Mouse (Mus musculus): ENCODE data around the gene Trip10. TPM values are rescaled to one million over a fixed set of nuclear protein-coding genes. Genes with fewer than 3 reads are reported as not detected.

Gene Trip10
- polyA plus RNA-seq, 1 experiment from 2014 or later = 32.3 TPM

DNA sequence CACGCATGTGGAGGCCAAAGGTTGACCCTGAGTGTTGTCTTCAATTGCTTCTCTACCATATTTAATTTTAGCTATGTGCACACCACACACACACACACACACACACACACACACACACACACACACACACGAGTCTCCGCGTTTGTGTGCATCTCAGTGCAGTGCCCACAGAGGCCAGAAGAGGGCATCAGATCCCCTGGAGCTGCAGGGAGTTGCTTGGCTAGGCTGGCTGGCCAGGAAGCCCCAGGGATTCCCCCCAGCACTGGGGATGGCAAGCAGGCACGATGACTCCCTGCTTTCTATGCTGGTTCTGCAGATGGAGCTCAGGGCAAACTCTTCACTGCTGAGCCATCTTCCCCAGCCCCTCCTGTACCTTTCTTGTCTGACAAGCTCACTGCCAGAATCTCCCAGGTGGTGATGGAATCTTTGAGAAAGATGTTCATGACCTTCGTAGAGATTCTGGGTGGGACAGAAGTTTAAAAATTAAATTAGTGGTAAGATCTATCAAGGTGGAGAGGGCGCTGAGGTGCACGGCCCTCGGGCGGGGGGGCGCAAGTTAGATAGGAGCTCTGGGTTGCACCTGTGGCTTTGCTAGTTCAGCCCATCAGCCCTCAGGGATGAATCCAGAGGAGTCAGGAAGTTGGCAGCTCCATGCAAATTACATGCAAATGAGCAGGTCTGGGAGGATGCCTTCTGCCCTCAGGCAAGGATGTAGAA, 29.9 kb upstream of the Trip10 start:
- H3K4me2 ChIP-seq (ENCODE audit: low read depth, low read length) = no peak overlapping the region
- no peaks in the 10 kb centered on the region for H3K9me3 ChIP-seq (ENCODE audit: control insufficient read depth, low read length)
- no peak overlapping the region for H3K9ac ChIP-seq (ENCODE audit: low read depth, low read length)
- H3K27me3 ChIP-seq (replicated peaks; ENCODE audit: control insufficient read depth, insufficient read depth, low read length) = 0 out of 2 replicates have a peak, but pooled peaks cover 2% of the 10 kb centered on the region
- H3K4me1 ChIP-seq (ENCODE audit: control insufficient read depth, insufficient read depth, low read length) = no peaks in the 10 kb centered on the region
- no peaks in the 10 kb centered on the region for H3K36me3 ChIP-seq (ENCODE audit: control insufficient read depth, insufficient read depth, low read length)
- peak; percentile 35 for DNase-seq (ENCODE audit: low spot score)
- ATAC-seq (ENCODE audit: low read depth) = no peak
- H3K4me3 ChIP-seq (ENCODE audit: low read depth, low read length) = no peak overlapping the region
- no peak overlapping the region for H3K27ac ChIP-seq (replicated peaks; ENCODE audit: low read depth, low read length)
- 18% methylated on average over 11 of the region's 11 CpGs for WGBS

DNA sequence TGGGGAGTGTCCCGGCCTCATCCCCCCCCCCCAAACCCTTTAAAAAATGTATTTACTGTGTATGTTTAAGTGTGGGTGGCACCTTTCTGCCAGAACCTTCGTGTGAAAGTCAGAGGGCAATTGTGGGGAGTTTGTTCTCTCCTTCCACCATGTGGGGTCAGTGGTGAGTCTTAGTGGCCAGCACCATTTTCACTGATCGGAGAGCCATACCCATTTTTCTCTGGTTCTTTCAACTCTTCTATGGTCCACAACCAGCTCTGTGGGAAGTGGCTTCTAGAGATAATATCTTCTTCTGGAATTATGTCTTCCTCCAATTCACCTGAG, 29.4 kb upstream of the Trip10 start:
- ATAC-seq (ENCODE audit: low read depth) = no peak

DNA sequence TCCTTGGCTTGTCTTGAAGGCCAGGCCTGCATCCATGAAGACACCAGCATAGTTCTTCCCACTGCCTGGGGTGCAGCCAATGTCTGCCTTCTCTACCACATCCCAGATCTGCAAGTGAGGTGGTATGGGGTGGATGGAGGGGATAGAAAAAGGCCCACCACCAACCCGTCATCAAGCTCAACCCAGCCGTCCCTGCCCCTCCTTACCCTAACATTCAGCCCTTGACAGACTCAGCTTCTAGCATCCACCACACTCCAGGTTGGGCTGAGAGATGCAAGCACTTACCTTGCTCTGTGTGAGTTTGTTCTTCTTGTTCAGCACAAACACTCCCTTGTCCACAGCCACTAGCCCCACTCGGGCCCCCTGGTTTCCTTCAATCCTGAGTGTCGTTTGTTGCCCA, 27.3 kb upstream of the Trip10 start:
- Histone ChIP-seq H3K4me1 (ENCODE audit: control insufficient read depth, insufficient read depth, low read length) (no peaks in the 10 kb centered on the region), H3K27me3 (replicated peaks; ENCODE audit: control insufficient read depth, insufficient read depth, low read length) (peaks cover 5% of the 10 kb centered on the region; the same call in 1 of the 2 replicates), H3K4me2 (ENCODE audit: low read depth, low read length) (no peak overlapping the region), H3K9me3 (ENCODE audit: control insufficient read depth, low read length) (no peaks in the 10 kb centered on the region), H3K9ac (ENCODE audit: low read depth, low read length) (no peak overlapping the region), H3K36me3 (ENCODE audit: control insufficient read depth, insufficient read depth, low read length) (no peaks in the 10 kb centered on the region), H3K27ac (replicated peaks; ENCODE audit: low read depth, low read length) (no peak overlapping the region), H3K4me3 (ENCODE audit: low read depth, low read length) (no peak overlapping the region)
- DNase-seq (ENCODE audit: low spot score) (no peak), ATAC-seq (ENCODE audit: low read depth) (no peak)
- WGBS = 74% methylated on average over 4 of the region's 4 CpGs

More for the DNA sequence above, 29.4 kb upstream of the Trip10 start:
- no peak for DNase-seq (ENCODE audit: low spot score)
- Histone ChIP-seq H3K9ac (ENCODE audit: low read depth, low read length) (no peak overlapping the region), H3K27me3 (replicated peaks; ENCODE audit: control insufficient read depth, insufficient read depth, low read length) (peaks cover 4% of the 10 kb centered on the region; the same call in 1 of the 2 replicates), H3K9me3 (ENCODE audit: control insufficient read depth, low read length) (no peaks in the 10 kb centered on the region), H3K4me1 (ENCODE audit: control insufficient read depth, insufficient read depth, low read length) (no peaks in the 10 kb centered on the region), H3K36me3 (ENCODE audit: control insufficient read depth, insufficient read depth, low read length) (no peaks in the 10 kb centered on the region), H3K27ac (replicated peaks; ENCODE audit: low read depth, low read length) (no peak overlapping the region), H3K4me2 (ENCODE audit: low read depth, low read length) (no peak overlapping the region), H3K4me3 (ENCODE audit: low read depth, low read length) (no peak overlapping the region)
- 23% methylated on average over 3 of the region's 3 CpGs for WGBS

DNA sequence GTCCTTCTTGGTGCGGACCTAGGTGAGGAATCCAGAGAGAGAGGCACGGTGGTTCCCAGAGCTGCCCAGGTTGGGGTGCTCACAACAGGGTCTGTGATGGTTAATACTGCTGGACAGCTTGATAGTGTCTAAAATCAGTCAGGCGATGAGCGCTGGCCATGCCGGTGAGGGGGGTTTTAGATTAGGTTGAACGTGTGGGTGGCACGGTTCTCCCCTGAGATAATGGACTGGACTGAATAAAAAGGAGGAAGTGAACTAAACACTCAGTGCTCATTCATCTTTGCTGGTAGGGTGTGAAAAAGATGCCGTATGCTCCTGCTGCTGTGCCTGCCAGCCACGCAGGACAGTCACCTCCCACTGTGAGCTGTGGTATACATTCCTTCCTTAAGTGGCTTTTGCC, 25.9 kb upstream of the Trip10 start:
- Histone ChIP-seq H3K27ac (replicated peaks; ENCODE audit: low read depth, low read length) (no peak overlapping the region), H3K27me3 (replicated peaks; ENCODE audit: control insufficient read depth, insufficient read depth, low read length) (peaks cover 5% of the 10 kb centered on the region; the same call in 1 of the 2 replicates), H3K9ac (ENCODE audit: low read depth, low read length) (no peak overlapping the region), H3K9me3 (ENCODE audit: control insufficient read depth, low read length) (no peaks in the 10 kb centered on the region), H3K4me1 (ENCODE audit: control insufficient read depth, insufficient read depth, low read length) (no peaks in the 10 kb centered on the region), H3K4me3 (ENCODE audit: low read depth, low read length) (no peak overlapping the region), H3K4me2 (ENCODE audit: low read depth, low read length) (no peak overlapping the region), H3K36me3 (ENCODE audit: control insufficient read depth, insufficient read depth, low read length) (no peaks in the 10 kb centered on the region)
- 77% methylated on average over 9 of the region's 9 CpGs for WGBS
- ATAC-seq (ENCODE audit: low read depth) = no peak
- no peak for DNase-seq (ENCODE audit: low spot score)

DNA sequence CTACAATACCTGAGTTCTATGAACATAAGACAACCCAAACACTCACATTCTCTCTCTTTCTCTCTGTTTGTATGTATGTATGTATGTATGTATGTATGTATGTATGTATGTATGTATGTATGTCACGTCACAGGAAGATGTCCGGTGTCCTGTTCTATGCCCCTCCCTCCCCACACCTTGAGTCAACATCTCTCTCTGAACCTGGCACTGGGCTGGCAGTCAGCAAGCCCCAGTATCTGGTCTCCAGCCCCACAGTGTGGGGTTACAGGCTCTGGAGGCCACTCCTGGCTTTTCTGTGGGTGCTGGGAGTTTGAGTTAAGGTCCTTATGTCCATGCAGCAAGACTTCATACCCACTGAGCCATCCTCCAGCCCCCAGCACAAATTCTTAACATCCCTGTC, 21.8 kb upstream of the Trip10 start:
- H3K27ac ChIP-seq (replicated peaks; ENCODE audit: low read depth, low read length) = no peak overlapping the region
- WGBS = 88% methylated on average over 2 of the region's 2 CpGs
- no peak for ATAC-seq (ENCODE audit: low read depth)
- no peaks in the 10 kb centered on the region for H3K4me1 ChIP-seq (ENCODE audit: control insufficient read depth, insufficient read depth, low read length)
- no peak overlapping the region for H3K4me2 ChIP-seq (ENCODE audit: low read depth, low read length)
- H3K27me3 ChIP-seq (replicated peaks; ENCODE audit: control insufficient read depth, insufficient read depth, low read length) = peaks cover 5% of the 10 kb centered on the region; the same call in 1 of the 2 replicates
- no peaks in the 10 kb centered on the region for H3K9me3 ChIP-seq (ENCODE audit: control insufficient read depth, low read length)
- no peaks in the 10 kb centered on the region for H3K36me3 ChIP-seq (ENCODE audit: control insufficient read depth, insufficient read depth, low read length)
- no peak for DNase-seq (ENCODE audit: low spot score)
- no peak overlapping the region for H3K4me3 ChIP-seq (ENCODE audit: low read depth, low read length)
- H3K9ac ChIP-seq (ENCODE audit: low read depth, low read length) = no peak overlapping the region

DNA sequence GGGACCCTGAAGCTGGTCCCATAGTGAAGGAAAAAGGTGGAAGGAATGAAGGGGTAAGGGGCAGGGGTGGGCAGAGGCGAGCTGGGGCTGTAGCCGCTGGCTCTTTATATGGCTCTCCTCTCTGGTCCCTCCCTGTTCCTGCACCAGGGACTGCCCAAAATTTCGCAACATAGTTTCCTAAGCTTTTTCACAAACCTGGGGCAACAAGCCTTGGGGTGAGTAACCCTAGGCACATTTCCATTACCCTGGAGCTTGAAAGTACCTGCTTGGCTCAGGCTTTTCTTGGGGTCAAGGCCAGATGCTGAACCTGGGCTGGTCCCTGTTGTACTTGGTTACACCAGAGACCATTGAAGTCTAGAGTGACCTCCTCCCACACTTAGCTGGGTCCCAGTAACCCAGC, 21.2 kb upstream of the Trip10 start, which contains the start of gene C3:
Gene C3 (minus strand): TSS at position 123 of the 400 bp plus-strand sequence.
- no peak for ATAC-seq (ENCODE audit: low read depth)
- no peaks in the 10 kb centered on the region for H3K9me3 ChIP-seq (ENCODE audit: control insufficient read depth, low read length)
- H3K4me1 ChIP-seq (ENCODE audit: control insufficient read depth, insufficient read depth, low read length) = no peaks in the 10 kb centered on the region
- H3K9ac ChIP-seq (ENCODE audit: low read depth, low read length) = no peak within 1 kb of the TSS
- H3K4me2 ChIP-seq (ENCODE audit: low read depth, low read length) = no peak within 1 kb of the TSS
- no peak within 1 kb of the TSS for H3K27ac ChIP-seq (replicated peaks; ENCODE audit: low read depth, low read length)
- H3K36me3 ChIP-seq (ENCODE audit: control insufficient read depth, insufficient read depth, low read length) = no peaks in the 10 kb centered on the region
- peaks cover 5% of the 10 kb centered on the region; the same call in 1 of the 2 replicates for H3K27me3 ChIP-seq (replicated peaks; ENCODE audit: control insufficient read depth, insufficient read depth, low read length)
- 65% methylated on average over 3 of the region's 3 CpGs for WGBS
- H3K4me3 ChIP-seq (ENCODE audit: low read depth, low read length) = no peak within 1 kb of the TSS
- DNase-seq (ENCODE audit: low spot score) = no peak

DNA sequence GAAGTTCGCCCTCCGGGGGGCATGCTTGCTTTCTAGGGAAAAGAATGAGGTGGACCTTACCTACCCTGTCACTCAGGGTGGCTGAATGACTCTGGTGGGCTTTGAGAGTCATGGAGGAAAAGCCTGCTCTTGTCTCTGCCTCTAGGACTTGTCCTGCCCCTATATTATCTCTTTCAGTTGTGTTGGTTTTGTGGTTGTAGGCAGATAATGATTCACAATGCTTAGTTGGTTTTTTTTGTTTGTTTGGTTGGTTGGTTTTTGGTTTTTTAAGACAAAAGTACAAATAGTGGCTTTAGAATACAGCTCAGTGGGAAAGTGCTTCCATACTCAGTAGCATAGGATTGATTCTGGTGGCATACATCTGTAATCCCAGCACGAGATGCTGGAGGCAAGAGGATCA, 20.4 kb upstream of the Trip10 start:
- 65% methylated on average over 3 of the region's 3 CpGs for WGBS
- H3K4me1 ChIP-seq (ENCODE audit: control insufficient read depth, insufficient read depth, low read length) = no peaks in the 10 kb centered on the region
- H3K36me3 ChIP-seq (ENCODE audit: control insufficient read depth, insufficient read depth, low read length) = no peaks in the 10 kb centered on the region
- H3K9ac ChIP-seq (ENCODE audit: low read depth, low read length) = no peak overlapping the region
- DNase-seq (ENCODE audit: low spot score) (no peak), ATAC-seq (ENCODE audit: low read depth) (no peak)
- no peaks in the 10 kb centered on the region for H3K9me3 ChIP-seq (ENCODE audit: control insufficient read depth, low read length)
- H3K4me3 ChIP-seq (ENCODE audit: low read depth, low read length) = no peak overlapping the region
- H3K27me3 ChIP-seq (replicated peaks; ENCODE audit: control insufficient read depth, insufficient read depth, low read length) = peaks cover 5% of the 10 kb centered on the region; the same call in 1 of the 2 replicates
- no peak overlapping the region for H3K4me2 ChIP-seq (ENCODE audit: low read depth, low read length)
- H3K27ac ChIP-seq (replicated peaks; ENCODE audit: low read depth, low read length) = no peak overlapping the region

DNA sequence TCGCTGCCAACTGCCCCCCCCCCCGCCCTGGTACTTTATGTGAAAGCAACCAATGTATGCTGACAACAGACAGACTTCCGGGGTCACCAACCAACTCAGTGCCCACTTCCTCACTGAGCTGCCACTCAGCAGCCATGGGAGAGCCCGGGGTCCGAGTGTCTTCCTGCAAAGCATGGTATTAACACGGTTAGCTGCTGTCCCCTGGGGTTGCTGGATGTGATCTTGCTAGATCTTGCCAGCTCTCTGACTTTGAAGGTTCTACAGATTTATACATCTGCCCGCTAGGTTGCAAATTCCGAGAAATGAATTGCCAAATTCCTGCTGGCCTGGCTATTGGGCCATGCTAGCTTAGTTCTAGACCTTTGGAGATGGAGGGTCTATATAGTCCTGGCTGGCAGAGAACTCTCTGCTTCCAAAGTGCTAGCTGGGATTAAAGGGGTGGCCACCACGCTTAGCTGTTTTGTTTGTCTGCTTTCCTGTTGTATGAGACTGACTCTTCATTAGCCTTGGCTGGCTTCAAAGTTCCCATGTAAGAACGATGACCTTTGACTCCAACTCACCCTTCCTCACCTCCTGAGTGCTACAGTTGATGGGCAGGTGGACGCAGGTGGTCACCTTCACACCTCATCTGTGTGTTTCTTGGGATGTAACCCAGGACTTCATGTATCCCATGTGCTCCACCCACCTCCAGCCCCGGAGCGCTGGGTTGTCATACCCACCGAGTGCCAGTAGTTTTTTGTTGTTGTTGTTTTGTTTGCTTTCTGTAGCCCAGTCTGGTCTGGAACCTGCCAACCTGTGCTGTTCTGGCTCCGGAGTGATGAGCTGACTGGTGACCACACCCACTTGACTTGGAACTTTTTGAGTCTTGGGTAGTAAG, 19.2 kb upstream of the Trip10 start:
- Histone ChIP-seq H3K9ac (ENCODE audit: low read depth, low read length) (no peak overlapping the region), H3K4me1 (ENCODE audit: control insufficient read depth, insufficient read depth, low read length) (no peaks in the 10 kb centered on the region), H3K4me3 (ENCODE audit: low read depth, low read length) (no peak overlapping the region), H3K27ac (replicated peaks; ENCODE audit: low read depth, low read length) (no peak overlapping the region), H3K4me2 (ENCODE audit: low read depth, low read length) (no peak overlapping the region), H3K27me3 (replicated peaks; ENCODE audit: control insufficient read depth, insufficient read depth, low read length) (no peaks in the 10 kb centered on the region), H3K36me3 (ENCODE audit: control insufficient read depth, insufficient read depth, low read length) (peaks cover 4% of the 10 kb centered on the region; the same call in 1 of the 2 replicates), H3K9me3 (ENCODE audit: control insufficient read depth, low read length) (no peaks in the 10 kb centered on the region)
- 74% methylated on average over 14 of the region's 15 CpGs for WGBS
- ATAC-seq (ENCODE audit: low read depth) (no peak), DNase-seq (ENCODE audit: low spot score) (no peak)
